Mouse (Mus musculus) brain, embryonic 14.5 days (tissue): ENCODE data around the gene Gm47959. TPM values are rescaled to one million over a fixed set of nuclear protein-coding genes. Genes with fewer than 3 reads are reported as not detected.

Experiments used
- DNase-seq: peaks from one replicate; pipeline ENCODE4 v3.0.0-alpha.2; 2011; ENCODE audit warnings: low read depth
- CTCF ChIP-seq: fragments of 200-500 bp; IDR thresholded peaks from 2 replicates; pipeline ENCODE4 v1.5.1; 2012; ENCODE audit warnings: inconsistent platforms, mild to moderate bottlenecking, moderate library complexity, borderline replicate concordance; ENCODE audit not compliant: insufficient read depth, insufficient read length; ENCODE audit errors: extremely low read depth
- POLR2A ChIP-seq: fragments of 200-500 bp; IDR thresholded peaks from 2 replicates; pipeline ENCODE4 v1.6.1; 2012; ENCODE audit warnings: mild to moderate bottlenecking, inconsistent platforms, borderline replicate concordance; ENCODE audit not compliant: poor library complexity, insufficient read depth, insufficient read length, severe bottlenecking; ENCODE audit errors: extremely low read depth
- polyA plus RNA-seq: library from polyadenylated mRNA; depleted of rRNA; stranded (reverse); fragments of >200 nt; gene quantifications from 2 replicates; pipeline ENCODE4 v1.2.3, GENCODE M21; 2012; rRNA removed

The Gm47959 gene
- polyA plus RNA-seq, 1 experiment: not detected

GRCm38 (mm10) chr1:83034509-83034908, 34.2 kb downstream of the Gm47959 start:
- TF ChIP-seq CTCF: no peak
- TF ChIP-seq POLR2A: no peak
- peak; percentile 2 for DNase-seq

- TF ChIP-seq CTCF: no peak
- TF ChIP-seq POLR2A: no peak
- DNase-seq: no peak
Measured at GRCm38 (mm10) chr1:83036892-83037667, 36.7 kb downstream of the Gm47959 start.

- peak; percentile 84 for DNase-seq
- TF ChIP-seq POLR2A (no peak), CTCF (no peak)
Measured at GRCm38 (mm10) chr1:83038109-83038672, 37.8 kb downstream of the Gm47959 start, which contains the start of gene Slc19a3. Slc19a3 (minus strand) TSS chr1:83038448.

- no peak for TF ChIP-seq CTCF
- TF ChIP-seq POLR2A: no peak
Measured at GRCm38 (mm10) chr1:83039080-83039479, 38.7 kb downstream of the Gm47959 start.

GRCm38 (mm10) chr1:83042380-83042779, 42.0 kb downstream of the Gm47959 start, which contains the start of gene Krtap28-10:
Krtap28-10 (minus strand) TSS chr1:83042480.
- TF ChIP-seq CTCF (no peak), POLR2A (no peak)
- no peak for DNase-seq

More at GRCm38 (mm10) chr1:83039080-83039479, 38.7 kb downstream of the Gm47959 start:
- DNase-seq: no peak

- TF ChIP-seq POLR2A: no peak
- no peak for TF ChIP-seq CTCF
- no peak for DNase-seq
Measured at GRCm38 (mm10) chr1:83044882-83045427, 44.6 kb downstream of the Gm47959 start, which contains the start of gene Gm47969. Gm47969 (plus strand) TSS chr1:83044932.

Other genes starting within 250 kb of the Gm47959 start
- not detected in 2 replicates for gene Tm4sf20, start 232.1 kb upstream of the Gm47959 start, polyA plus RNA-seq
- not detected in 2 replicates for gene Gm47791, start 229.3 kb upstream of the Gm47959 start, polyA plus RNA-seq
- 52.6 and 55.4 TPM in 2 replicates for gene Agfg1, start 161.1 kb upstream of the Gm47959 start, polyA plus RNA-seq
- 2.2 and 3.0 TPM in 2 replicates for gene A030005L19Rik, start 87.2 kb upstream of the Gm47959 start, polyA plus RNA-seq
- 0.24 TPM in 1 of 2 replicates, not detected in the other for gene A030014E15Rik, start 75.6 kb upstream of the Gm47959 start, polyA plus RNA-seq
- gene Gm6217, start 69.1 kb upstream of the Gm47959 start, polyA plus RNA-seq: not detected in 2 replicates
- gene A030003K21Rik, start 57.2 kb upstream of the Gm47959 start, polyA plus RNA-seq: not detected in 2 replicates
- gene Gm7544, start 44.5 kb upstream of the Gm47959 start, polyA plus RNA-seq: not detected in 2 replicates
- not detected in 2 replicates for gene Gm47955, start 40.3 kb upstream of the Gm47959 start, polyA plus RNA-seq
- 1.00 and 1.1 TPM in 2 replicates for gene Slc19a3, start 37.9 kb downstream of the Gm47959 start, polyA plus RNA-seq
- not detected in 2 replicates for gene Krtap28-10, start 41.9 kb downstream of the Gm47959 start, polyA plus RNA-seq
- gene Gm47969, start 44.4 kb downstream of the Gm47959 start, polyA plus RNA-seq: not detected in 2 replicates
- not detected in 2 replicates for gene A030005K14Rik, start 58.8 kb downstream of the Gm47959 start, polyA plus RNA-seq
- not detected in 2 replicates for gene Krtap28-13, start 60.4 kb downstream of the Gm47959 start, polyA plus RNA-seq
- 0.11 TPM in 1 of 2 replicates, not detected in the other for gene Ccl20, start 116.2 kb downstream of the Gm47959 start, polyA plus RNA-seq
- gene Daw1, start 159.2 kb downstream of the Gm47959 start, polyA plus RNA-seq: 2.3 and 2.8 TPM in 2 replicates